Mouse (Mus musculus): Measurements from ENCODE around the gene Nup107. TPM values are rescaled to one million over a fixed set of nuclear protein-coding genes. Genes with fewer than 3 reads are reported as not detected.
A peak's percentile ranks its signal among the peaks of the same experiment; 100 is the strongest.

Nup107 gene
- total RNA-seq (2014; fragmentation: Nextera tagmentation) (76.8 and 93.4 TPM in 2 replicates), total RNA-seq (2017) (153 and 182 TPM in 2 replicates)

DNA sequence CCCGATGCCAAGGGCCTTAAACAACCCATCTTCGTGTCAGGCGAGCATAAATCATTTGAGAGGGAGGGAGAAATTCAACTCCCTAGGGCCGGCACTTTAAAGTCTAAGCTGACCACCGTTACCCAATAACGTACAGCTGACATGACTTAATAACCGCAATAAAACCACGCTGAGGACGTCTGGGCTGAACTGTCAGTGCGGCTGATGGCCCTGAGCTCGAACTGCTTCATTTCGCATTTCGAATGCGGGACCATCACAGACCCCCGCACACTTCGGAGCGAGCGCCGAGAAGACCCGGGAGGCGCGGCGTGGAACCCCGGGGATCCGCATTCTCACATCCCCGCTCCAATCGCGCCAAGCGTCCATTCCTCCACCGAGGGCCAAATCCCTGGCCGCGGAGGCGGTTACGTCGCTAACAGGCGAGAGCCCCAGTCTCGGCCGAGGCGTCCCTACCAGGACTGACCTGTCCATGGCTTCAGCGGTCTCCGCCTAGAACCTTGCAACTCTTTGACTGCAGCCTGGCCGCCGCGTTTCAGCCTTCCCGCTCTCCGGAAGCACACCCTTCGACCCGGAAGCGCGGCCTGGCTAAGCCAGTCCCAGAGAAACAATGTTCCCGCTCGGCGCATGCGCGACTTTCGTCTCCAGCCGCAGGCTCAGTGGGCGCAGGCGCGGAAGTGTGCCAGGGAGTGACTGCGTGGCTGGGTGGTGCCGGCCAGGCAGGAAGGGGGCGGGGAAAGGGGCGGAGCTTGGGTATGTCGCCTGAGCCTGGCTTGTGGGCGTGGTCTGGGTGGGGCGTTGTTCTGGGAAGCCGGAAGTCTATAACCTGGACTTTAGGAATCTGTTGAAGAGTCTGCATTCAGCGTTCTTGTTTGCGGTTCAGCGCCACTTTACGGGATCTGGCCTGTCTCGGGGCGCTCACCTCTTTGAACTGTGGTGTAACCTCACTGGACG, at the start of gene Nup107:
TSS of gene Nup107 (minus strand) at position 565 of the 951 bp plus-strand sequence.
- ATAC-seq (replicated peaks; ENCODE audit: poor library complexity, severe bottlenecking): peak; percentile 89

- no peak for ATAC-seq (replicated peaks; ENCODE audit: poor library complexity, severe bottlenecking)
Measured at GRCm38 (mm10) chr10:117841765-117842164, 49.3 kb upstream of the Nup107 start.

GRCm38 (mm10) chr10:117840431-117840995, 48.0 kb upstream of the Nup107 start:
- ATAC-seq (replicated peaks; ENCODE audit: poor library complexity, severe bottlenecking): peak; percentile 26

GRCm38 (mm10) chr10:117839737-117840136, 47.2 kb upstream of the Nup107 start:
- no peak for ATAC-seq (replicated peaks; ENCODE audit: poor library complexity, severe bottlenecking)

- peak; percentile 25; the same call in 1 of the 2 replicates for ATAC-seq (replicated peaks; ENCODE audit: poor library complexity, severe bottlenecking)
Measured at GRCm38 (mm10) chr10:117838924-117839323, 46.4 kb upstream of the Nup107 start.

DNA sequence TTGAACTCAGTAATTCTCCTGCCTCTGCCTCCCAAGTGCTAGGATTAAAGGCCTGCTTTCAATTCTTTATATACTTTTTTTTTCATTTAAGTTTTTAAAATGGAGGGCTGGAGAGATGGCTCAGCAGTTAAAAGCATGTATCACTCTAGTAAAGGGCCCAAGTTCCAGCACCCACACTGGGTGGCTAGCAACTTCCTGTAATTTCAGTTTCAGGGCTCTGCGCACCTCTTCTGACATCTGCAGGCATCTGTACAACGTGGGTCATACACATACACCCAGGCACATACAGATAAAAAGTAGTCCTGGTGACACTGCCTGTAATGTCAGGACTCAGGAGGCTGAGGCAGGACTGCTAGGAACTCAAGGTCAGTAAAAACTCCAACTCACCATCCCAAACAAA, 43.8 kb upstream of the Nup107 start:
- ATAC-seq (replicated peaks; ENCODE audit: poor library complexity, severe bottlenecking): peak; percentile 74

DNA sequence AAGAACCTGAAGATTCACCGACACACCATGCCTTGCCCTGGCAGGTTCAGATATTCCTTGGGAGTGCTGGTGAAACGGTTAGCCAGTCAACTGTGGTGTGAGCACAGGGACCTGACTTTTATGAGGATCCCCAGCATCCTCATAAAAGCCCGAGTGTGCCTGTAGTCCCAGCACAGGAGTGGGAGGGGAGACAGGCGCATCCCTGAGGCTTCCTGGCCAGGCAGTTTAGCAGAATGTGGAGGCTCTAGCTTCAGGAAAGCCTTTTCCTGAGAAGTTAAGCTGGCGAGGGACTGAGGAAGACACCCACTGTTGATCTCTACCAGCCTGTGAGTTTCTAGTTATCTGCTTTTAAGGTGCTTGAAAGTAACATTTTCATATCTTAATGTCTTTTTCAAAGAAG, 42.9 kb upstream of the Nup107 start:
- no peak for ATAC-seq (replicated peaks; ENCODE audit: poor library complexity, severe bottlenecking)

GRCm38 (mm10) chr10:117830797-117831196, 38.3 kb upstream of the Nup107 start:
- peak; percentile 12; the same call in 1 of the 2 replicates for ATAC-seq (replicated peaks; ENCODE audit: poor library complexity, severe bottlenecking)

DNA sequence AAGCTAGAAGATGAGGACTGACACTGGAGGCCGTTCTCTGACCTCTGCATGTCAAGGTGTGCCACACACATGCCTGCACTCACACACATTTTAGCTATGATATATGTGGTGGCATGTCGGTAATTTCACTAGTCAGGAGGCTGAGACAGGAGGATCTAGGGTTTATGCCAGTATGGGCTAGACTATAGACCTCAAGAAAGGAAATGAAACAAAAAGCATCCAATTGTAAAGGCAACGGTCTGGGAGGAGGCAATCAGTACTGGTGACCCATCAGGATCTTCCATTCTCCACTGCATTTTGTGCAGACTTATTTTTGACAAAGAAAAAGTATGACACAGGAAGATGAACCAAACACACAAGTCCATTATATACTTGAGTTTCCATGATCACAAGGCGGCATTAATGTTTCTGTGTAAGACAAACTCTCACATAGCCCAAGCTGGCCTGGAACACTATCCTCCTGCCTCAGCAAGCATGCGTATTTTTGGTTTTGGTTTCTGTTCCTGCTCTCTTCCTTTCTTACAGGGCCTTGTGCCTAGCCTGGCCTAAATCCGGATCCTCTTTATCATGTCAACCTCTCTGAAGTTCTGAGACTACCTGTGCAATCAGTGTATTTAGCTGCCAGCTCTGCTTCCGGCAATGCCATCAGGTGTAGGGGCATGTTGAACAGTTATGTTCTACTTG, 37.1 kb upstream of the Nup107 start:
- peak; percentile 60 for ATAC-seq (replicated peaks; ENCODE audit: poor library complexity, severe bottlenecking)

DNA sequence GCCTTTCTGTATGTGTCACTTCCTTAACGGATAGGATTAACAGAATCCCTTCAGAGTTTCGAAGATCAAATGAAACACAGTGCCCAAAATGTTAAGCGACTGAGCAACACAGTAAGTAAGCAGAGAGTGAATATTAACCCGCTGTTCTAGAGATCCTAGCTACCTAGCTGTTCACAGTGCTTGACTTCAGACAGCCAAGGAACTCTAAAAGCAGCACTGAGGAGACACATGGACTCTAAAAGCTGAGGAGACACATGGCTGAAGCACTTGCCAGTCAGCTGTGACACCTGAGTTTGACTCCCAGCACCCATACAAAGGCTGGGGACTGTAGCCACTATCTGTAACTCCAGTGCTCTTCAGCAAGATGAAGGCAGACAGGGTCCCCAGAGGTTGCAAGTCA, 36.5 kb upstream of the Nup107 start:
- ATAC-seq (replicated peaks; ENCODE audit: poor library complexity, severe bottlenecking): no peak

- no peak for ATAC-seq (replicated peaks; ENCODE audit: poor library complexity, severe bottlenecking)
Measured at GRCm38 (mm10) chr10:117828536-117828935, 36.0 kb upstream of the Nup107 start.

- ATAC-seq (replicated peaks; ENCODE audit: poor library complexity, severe bottlenecking): no peak
Measured at GRCm38 (mm10) chr10:117824647-117825046, 32.1 kb upstream of the Nup107 start.

GRCm38 (mm10) chr10:117824139-117824538, 31.6 kb upstream of the Nup107 start:
- no peak for ATAC-seq (replicated peaks; ENCODE audit: poor library complexity, severe bottlenecking)

GRCm38 (mm10) chr10:117823321-117823720, 30.8 kb upstream of the Nup107 start:
- no peak for ATAC-seq (replicated peaks; ENCODE audit: poor library complexity, severe bottlenecking)

DNA sequence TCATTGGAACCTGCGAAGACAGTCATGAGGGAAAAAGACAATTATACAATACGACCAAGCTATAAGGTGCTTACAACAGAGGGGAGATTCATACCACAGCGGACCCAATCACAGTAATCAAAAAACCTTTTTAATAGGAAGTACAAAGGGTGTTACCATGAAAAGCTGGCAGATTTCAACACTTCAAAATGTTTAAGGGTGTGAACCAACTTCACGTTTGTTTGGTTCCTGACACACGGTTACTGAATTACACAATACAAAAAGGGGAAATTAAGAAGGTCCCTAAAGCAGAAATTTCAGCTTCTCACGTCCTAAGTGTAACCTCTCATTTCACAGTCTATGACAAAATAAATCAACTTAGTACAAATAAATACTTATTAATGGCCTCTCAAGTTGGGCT, 26.1 kb upstream of the Nup107 start:
- ATAC-seq (replicated peaks; ENCODE audit: poor library complexity, severe bottlenecking): peak; percentile 86

DNA sequence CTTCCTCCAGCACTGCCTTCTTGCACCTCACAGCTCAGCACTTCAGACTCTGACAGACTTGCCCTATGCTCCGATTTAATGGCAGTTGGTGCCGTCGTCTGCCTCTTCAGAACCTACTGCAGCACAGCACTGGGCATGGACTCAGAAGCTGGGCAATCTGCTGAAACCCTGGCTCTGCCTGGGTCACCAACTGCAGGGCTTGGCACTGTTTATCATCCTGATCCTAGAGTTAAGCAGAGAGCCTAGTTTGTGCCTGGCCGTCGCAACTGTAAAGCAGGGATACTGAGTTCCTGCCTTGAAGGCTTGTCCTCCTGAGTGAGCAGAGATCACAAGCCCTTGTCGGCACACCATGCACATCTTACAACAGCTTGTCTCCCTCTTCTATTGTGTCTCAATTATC, 24.2 kb upstream of the Nup107 start:
- ATAC-seq (replicated peaks; ENCODE audit: poor library complexity, severe bottlenecking): no peak

- ATAC-seq (replicated peaks; ENCODE audit: poor library complexity, severe bottlenecking): no peak
Measured at GRCm38 (mm10) chr10:117812501-117812900, 20.0 kb upstream of the Nup107 start.

GRCm38 (mm10) chr10:117811555-117811954, 19.1 kb upstream of the Nup107 start:
- ATAC-seq (replicated peaks; ENCODE audit: poor library complexity, severe bottlenecking): no peak

DNA sequence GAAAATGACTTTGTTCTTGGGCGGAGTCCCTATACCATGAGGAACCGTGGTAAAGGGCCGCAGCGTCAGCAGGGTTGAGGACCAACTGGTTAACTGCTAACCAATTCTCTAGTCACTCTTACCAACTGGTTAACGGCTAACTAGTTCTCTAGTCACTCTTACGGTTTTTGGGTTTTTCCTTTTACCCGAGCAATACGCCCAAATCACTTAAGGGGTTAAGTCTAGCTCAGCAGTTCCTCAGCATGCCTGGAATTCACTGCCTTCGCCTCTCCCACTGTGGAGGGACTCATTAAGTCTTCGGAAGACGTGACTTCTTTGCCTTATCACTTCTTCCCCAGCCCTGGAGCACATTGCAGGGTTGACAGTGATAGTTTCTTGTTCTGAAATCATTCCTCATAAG, 18.0 kb upstream of the Nup107 start:
- ATAC-seq (replicated peaks; ENCODE audit: poor library complexity, severe bottlenecking): no peak

GRCm38 (mm10) chr10:117808068-117808467, 15.6 kb upstream of the Nup107 start:
- ATAC-seq (replicated peaks; ENCODE audit: poor library complexity, severe bottlenecking): peak; percentile 72

DNA sequence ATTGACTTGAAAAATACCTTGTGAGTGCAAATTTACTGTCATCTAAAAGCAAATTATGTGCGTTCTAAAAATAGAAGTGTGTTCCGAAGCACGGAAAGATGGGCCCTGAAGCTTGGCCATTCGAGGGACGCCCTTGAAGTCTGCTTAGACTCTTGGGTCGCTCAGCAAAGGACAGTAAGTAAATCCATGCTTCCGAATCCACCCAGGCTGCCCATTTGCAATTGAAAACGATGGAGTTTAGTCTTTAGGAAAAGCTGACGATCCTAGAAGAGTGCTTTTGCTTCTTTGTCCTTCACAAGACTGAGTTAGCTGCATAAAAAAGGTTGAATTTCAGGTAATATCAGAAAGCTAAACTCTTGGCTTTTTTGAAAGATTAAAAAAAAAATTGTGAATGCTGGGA, 13.4 kb upstream of the Nup107 start:
- ATAC-seq (replicated peaks; ENCODE audit: poor library complexity, severe bottlenecking): no peak
